Mouse (Mus musculus) heart, embryonic 11.5 days (tissue): ENCODE data around the gene Tmed1. TPM values are rescaled to one million over a fixed set of nuclear protein-coding genes. Genes with fewer than 3 reads are reported as not detected.
"Not testable (repeated sequence)": the region's sequence is repeated elsewhere in the genome, so short reads cannot be mapped to it uniquely, and the experiment has no call there.

Experiments used
- ATAC-seq: fragments of 200-750 bp; cut with Nextera tagmentation; replicated peaks from 2 replicates; pipeline ENCODE4 v1.8.0; 2017; ENCODE audit warnings: moderate library complexity; ENCODE audit not compliant: insufficient number of reproducible peaks, low FRiP score, low TSS enrichment
- H3K27ac ChIP-seq: fragments of 300-500 bp; sonication (generic); 2 replicates; pipeline ENCODE4 v1.5.1; 2014; ENCODE audit warnings: mild to moderate bottlenecking, low read depth, low read length
- H3K27me3 ChIP-seq: fragments of 300-500 bp; sonication (generic); 2 replicates; pipeline ENCODE4 v1.6.1; 2014; ENCODE audit warnings: mild to moderate bottlenecking, low read length, mixed read lengths; ENCODE audit not compliant: control insufficient read depth, insufficient read depth
- H3K36me3 ChIP-seq: fragments of 300-500 bp; sonication (generic); 2 replicates; pipeline ENCODE4 v1.6.1; 2014; ENCODE audit warnings: mild to moderate bottlenecking, low read length, moderate library complexity, mixed read lengths; ENCODE audit not compliant: control insufficient read depth, insufficient read depth
- H3K4me1 ChIP-seq: fragments of 300-500 bp; sonication (generic); 2 replicates; pipeline ENCODE4 v1.6.1; 2014; ENCODE audit warnings: low read length; ENCODE audit not compliant: control insufficient read depth, insufficient read depth
- H3K4me2 ChIP-seq: fragments of 300-500 bp; sonication (generic); 2 replicates; pipeline ENCODE4 v1.6.1; 2014; ENCODE audit warnings: mild to moderate bottlenecking, moderate library complexity
- H3K4me3 ChIP-seq: fragments of 300-500 bp; sonication (generic); 2 replicates; pipeline ENCODE4 v1.5.1; 2014; ENCODE audit warnings: low read depth, low read length
- H3K9ac ChIP-seq: fragments of 300-500 bp; sonication (generic); 2 replicates; pipeline ENCODE4 v1.6.1; 2014; ENCODE audit warnings: mild to moderate bottlenecking, low read depth, low read length, moderate library complexity
- H3K9me3 ChIP-seq: fragments of 300-500 bp; sonication (generic); replicated peaks from 2 replicates; pipeline ENCODE4 v1.6.1; 2016; ENCODE audit warnings: low read length; ENCODE audit not compliant: control insufficient read depth
- WGBS: fragments of 180-500 bp; shearing (Covaris S2); extraction: QIAGEN DNeasy Blood & Tissue Kit; methylation state at CpG from one replicate; pipeline ENCODE4 v1.1.7; 2014; ENCODE audit not compliant: insufficient replicate concordance; 5-methylcytosine and 5-hydroxymethylcytosine counted together
- polyA plus RNA-seq: library from polyadenylated mRNA; unstranded; fragments of >200 nt; fragmentation: Nextera tagmentation; extraction: Ambion mirVana; gene quantifications from 2 replicates; pipeline ENCODE4 v1.2.1, GENCODE M21; 2014

Tmed1 gene
- polyA plus RNA-seq, 1 experiment from 2014 or later, result 79.8 TPM

DNA sequence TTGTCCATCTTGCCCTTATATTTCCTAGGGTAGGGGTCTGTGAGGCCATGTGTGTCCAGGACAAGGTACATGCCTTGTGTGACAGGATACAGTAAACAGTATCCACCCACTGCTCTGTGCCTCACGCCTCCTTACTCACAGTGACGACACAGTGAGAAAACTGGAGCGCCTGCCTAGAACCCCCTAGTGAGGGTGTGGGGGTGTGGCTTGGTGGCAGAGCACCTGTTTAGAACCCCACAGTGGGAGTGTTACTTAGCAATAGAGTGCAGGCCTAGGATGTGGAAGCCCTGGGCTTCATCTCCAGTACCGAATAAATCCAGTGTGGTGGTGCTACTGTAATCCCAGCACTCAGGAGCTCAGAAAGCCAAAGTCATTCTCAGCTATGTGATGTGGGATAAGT, 37.1 kb downstream of the Tmed1 start:
- Histone ChIP-seq H3K9ac (no peak overlapping the region), H3K9me3 (peaks cover 2% of the 10 kb centered on the region; the same call in 1 of the 2 replicates), H3K27me3 (no peaks in the 10 kb centered on the region), H3K4me3 (no peak overlapping the region), H3K36me3 (peaks cover 49% of the 10 kb centered on the region), H3K4me1 (no peaks in the 10 kb centered on the region), H3K4me2 (no peak overlapping the region), H3K27ac (no peak overlapping the region)
- ATAC-seq, result no peak
- WGBS, result 81% methylated on average over 4 of the region's 4 CpGs

DNA sequence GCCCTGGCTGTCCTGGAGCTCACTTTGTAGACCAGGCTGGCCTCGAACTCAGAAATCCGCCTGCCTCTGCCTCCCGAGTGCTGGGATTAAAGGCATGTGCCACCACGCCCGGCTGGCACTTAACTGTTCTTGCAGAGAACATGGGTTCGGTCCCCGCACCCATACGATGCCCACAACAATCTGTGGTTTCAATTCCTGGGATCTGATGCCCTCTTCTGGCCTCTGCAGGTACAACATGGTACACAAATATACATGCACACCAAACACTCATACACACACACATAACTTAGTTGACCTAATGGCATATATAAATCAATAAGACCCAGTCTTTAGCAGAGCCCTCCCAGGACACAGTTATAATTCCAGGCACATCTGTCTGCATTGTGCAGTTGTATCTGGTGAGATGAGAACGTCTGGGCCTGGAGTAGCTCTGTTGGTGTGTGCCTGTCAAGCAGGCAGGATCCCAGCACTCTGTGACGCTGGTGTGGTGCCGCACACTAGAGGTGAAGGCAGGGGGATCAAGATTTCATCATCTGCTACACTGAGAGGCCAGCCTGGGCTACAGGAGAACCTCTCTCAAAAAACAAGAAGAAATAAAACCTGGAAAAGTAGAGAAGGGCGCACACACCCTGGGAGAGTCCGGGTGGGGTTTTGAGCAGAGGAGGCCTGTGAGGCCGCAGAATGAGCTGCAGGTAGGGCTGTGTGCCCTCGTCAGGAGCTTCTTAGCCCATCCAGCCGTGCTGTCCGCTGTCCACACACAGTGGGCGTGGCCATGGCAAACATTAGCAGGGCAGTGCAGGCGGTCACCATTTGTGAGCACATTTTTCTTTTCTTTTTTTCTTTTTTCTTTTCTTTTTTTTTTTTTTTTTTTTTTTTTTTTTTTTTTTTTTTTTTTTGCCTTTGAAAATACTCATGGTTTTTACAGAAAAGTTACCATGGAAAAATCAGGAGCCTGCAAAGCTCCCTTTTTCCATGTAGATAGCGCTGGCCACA, 40.7 kb downstream of the Tmed1 start:
- WGBS, result 90% methylated on average over 18 of the region's 20 CpGs
- Histone ChIP-seq H3K4me2 (no peak overlapping the region), H3K4me1 (no peaks in the 10 kb centered on the region), H3K36me3 (peaks cover 39% of the 10 kb centered on the region), H3K4me3 (no peak overlapping the region), H3K9ac (no peak overlapping the region), H3K27me3 (no peaks in the 10 kb centered on the region), H3K9me3 (no peaks in the 10 kb centered on the region), H3K27ac (no peak overlapping the region)
- no peak for ATAC-seq

DNA sequence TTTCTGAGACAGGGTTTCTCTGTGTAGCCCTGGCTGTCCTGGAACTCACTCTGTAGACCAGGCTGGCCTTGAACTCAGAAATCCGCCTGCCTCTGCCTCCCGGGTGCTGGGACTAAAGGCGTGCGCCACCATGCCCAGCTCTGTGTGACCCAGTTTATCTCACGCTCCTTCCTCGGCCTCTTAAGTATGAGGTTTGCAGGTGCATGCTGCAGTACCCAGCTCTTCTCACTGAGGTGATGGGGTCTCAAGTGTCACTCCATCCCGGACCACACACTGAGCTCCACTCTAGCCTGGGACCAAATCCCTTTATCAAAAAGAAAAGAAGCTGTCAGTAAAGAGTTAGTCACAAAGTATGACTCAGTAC, 45.5 kb downstream of the Tmed1 start:
- Histone ChIP-seq H3K4me1 (peaks cover 29% of the 10 kb centered on the region), H3K36me3 (peaks cover 19% of the 10 kb centered on the region)
- H3K4me2 ChIP-seq, H3K27ac ChIP-seq, H3K9me3 ChIP-seq, H3K4me3 ChIP-seq, H3K9ac ChIP-seq, ATAC-seq, H3K27me3 ChIP-seq: not testable (repeated sequence)
- 93% methylated on average over 7 of the region's 7 CpGs for WGBS

DNA sequence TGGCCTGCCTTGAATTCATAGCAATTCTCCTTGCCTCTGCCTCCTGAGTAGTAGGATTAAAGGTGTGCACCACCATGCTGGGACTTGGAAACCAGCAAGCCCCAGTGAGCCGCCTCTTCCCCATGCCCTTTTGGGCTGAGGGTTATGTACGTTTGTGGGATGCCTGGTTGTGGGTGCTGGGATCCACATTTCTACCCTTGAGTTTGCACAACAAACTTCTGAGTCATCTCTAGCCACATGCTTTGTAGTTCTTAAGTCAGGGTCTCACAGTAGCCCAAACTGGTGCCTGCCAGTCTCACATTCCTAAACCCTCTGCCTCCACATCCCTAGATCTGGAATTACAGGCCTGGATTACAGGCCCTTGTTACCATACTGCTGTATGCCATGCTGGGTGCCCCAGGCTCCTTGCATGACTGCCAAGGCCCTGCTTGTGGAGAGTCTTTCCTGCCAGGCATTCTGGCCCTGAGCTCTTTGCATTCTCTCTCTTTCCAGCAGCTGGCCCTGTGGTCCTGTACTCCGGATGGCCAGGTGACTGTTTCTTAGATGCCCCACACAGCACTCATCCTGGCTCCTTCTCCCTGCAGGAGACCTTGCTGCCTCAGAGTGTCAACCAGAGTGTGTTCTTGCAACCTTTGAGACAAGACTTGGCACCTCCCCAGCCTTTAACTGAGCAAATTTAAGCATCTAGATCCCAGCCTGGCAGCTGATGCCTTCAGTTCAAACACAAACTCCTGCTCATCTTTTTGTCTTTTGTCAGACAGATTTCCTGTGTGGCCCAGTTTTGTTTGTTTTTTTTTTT, 46.1 kb downstream of the Tmed1 start:
- H3K4me3 ChIP-seq, result no peak overlapping the region
- 66% methylated on average over 3 of the region's 3 CpGs for WGBS
- no peak overlapping the region for H3K4me2 ChIP-seq
- no peaks in the 10 kb centered on the region for H3K9me3 ChIP-seq
- ATAC-seq, result no peak
- no peak overlapping the region for H3K9ac ChIP-seq
- peaks cover 16% of the 10 kb centered on the region for H3K36me3 ChIP-seq
- peaks cover 29% of the 10 kb centered on the region for H3K4me1 ChIP-seq
- H3K27ac ChIP-seq, result peak overlapping the region; percentile 76
- no peaks in the 10 kb centered on the region for H3K27me3 ChIP-seq

DNA sequence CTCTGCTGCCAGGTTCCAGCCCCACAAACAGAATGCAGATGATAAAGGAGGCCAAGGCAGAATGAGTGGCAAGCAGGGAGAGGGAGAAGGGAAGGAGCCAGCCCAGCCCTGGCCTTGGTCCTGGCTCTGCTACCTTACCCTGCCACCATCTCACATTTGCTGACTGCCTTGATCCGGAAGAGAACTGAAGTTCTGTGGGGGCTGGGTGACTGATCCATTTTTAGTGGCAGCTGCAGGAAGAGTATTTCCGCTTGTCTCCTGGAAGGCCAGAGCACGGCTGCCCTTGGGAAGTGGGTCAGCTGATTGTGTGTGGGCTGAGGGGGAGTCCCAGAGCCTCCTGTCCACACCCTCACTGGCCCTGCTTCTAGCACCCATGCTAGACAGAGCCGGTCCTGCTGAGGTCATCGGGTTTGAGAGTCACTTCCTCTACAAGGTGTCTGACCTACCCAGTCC, 46.9 kb downstream of the Tmed1 start:
- Histone ChIP-seq H3K27ac (peak overlapping the region; percentile 76), H3K4me3 (no peak overlapping the region), H3K36me3 (peaks cover 16% of the 10 kb centered on the region), H3K27me3 (no peaks in the 10 kb centered on the region), H3K4me2 (peak overlapping the region; percentile 29), H3K9me3 (no peaks in the 10 kb centered on the region), H3K9ac (peak overlapping the region; percentile 50; the same call in 1 of the 2 replicates), H3K4me1 (peaks cover 29% of the 10 kb centered on the region)
- 19% methylated on average over 5 of the region's 5 CpGs for WGBS
- ATAC-seq, result peak; percentile 72

DNA sequence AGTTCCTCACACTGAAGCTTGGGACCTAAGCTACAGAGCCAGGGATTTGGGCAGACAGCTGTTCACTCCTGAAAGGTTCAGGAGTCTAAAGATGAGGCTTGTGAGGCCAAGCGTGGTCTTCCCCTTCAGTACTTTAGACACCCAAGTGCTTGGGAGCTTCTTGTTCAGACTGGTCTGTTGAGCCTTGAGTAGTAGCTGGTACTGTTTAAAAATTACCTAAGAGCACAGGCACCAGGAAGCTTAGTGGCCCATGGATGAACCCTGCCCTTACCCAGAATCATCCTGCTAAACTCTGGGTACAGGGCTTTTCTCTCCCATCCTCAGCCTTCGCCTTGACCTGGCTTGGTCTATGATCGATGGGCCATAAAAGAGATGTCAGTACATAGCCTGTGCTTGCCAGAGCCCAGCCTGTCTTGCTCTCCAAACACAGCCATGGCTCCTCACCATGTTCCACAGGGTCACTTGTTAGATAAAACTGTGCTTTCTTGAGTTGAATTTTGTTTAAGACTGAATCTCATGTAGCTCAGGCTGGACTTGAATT, 49.6 kb downstream of the Tmed1 start:
- no peak overlapping the region for H3K4me2 ChIP-seq
- no peak overlapping the region for H3K9ac ChIP-seq
- peaks cover 29% of the 10 kb centered on the region for H3K4me1 ChIP-seq
- peaks cover under 1% of the 10 kb centered on the region for H3K36me3 ChIP-seq
- H3K4me3 ChIP-seq, result no peak overlapping the region
- H3K27ac ChIP-seq, result no peak overlapping the region
- H3K9me3 ChIP-seq, result no peaks in the 10 kb centered on the region
- no peak for ATAC-seq
- 92% methylated on average over 3 of the region's 3 CpGs for WGBS
- H3K27me3 ChIP-seq, result no peaks in the 10 kb centered on the region

DNA sequence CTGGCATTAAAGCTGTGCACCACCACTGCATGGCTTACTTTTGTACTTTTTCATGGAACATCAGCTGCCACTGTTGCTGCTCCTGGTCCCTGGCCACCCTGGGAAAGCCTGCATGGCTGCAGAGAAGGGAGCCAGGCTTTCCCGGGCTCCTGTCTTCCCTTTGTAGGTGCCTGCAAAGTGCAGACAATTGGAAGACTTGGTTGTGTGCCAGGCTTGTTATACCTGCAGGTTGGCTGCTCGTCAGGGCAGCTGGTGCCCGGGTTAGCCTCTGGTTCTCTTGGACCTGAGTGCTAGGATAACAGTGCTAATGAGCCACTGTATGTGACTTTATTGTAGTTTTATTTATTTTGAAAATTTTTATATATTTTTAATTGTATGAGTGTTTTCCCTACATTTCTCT, 51.2 kb downstream of the Tmed1 start:
- Histone ChIP-seq H3K4me2 (no peak overlapping the region), H3K9me3 (no peaks in the 10 kb centered on the region), H3K27me3 (no peaks in the 10 kb centered on the region), H3K9ac (no peak overlapping the region), H3K36me3 (no peaks in the 10 kb centered on the region; the same call in none of the 2 replicates), H3K4me1 (peaks cover 25% of the 10 kb centered on the region), H3K27ac (no peak overlapping the region), H3K4me3 (no peak overlapping the region)
- ATAC-seq, result no peak
- WGBS, result 81% methylated on average over 3 of the region's 3 CpGs
